Mouse (Mus musculus): ENCODE measurements around the gene Tex9.

The Tex9 gene

GRCm38 (mm10) chr9:72492194-72492565 is at the start of gene Tex9:
Tex9 (minus strand) TSS chr9:72492212.
- DNase-seq = peak; percentile 24

- peak; percentile 9 for DNase-seq
Measured at GRCm38 (mm10) chr9:72537086-72537485, 45.1 kb upstream of the Tex9 start.

- DNase-seq = no peak
Measured at GRCm38 (mm10) chr9:72535394-72535793, 43.4 kb upstream of the Tex9 start.

GRCm38 (mm10) chr9:72534985-72535384 is 43.0 kb upstream of the Tex9 start:
- no peak for DNase-seq

- DNase-seq = no peak
Measured at GRCm38 (mm10) chr9:72533089-72533415, 41.0 kb upstream of the Tex9 start.

- DNase-seq = peak; percentile 46
Measured at GRCm38 (mm10) chr9:72532381-72533088, 40.5 kb upstream of the Tex9 start.

- peak; percentile 76 for DNase-seq
Measured at GRCm38 (mm10) chr9:72531996-72532380, 40.0 kb upstream of the Tex9 start, which contains the start of gene Rfx7. Rfx7 (plus strand) TSS chr9:72532240.

GRCm38 (mm10) chr9:72531291-72531995 is 39.4 kb upstream of the Tex9 start:
- DNase-seq = peak; percentile 82

- DNase-seq = no peak
Measured at GRCm38 (mm10) chr9:72530824-72531223, 38.8 kb upstream of the Tex9 start.

GRCm38 (mm10) chr9:72530237-72530636 is 38.2 kb upstream of the Tex9 start:
- peak; percentile 94 for DNase-seq

- DNase-seq = peak; percentile 9
Measured at GRCm38 (mm10) chr9:72526091-72526490, 34.1 kb upstream of the Tex9 start.

GRCm38 (mm10) chr9:72520849-72521248 is 28.8 kb upstream of the Tex9 start:
- no peak for DNase-seq

GRCm38 (mm10) chr9:72519246-72519645 is 27.2 kb upstream of the Tex9 start:
- DNase-seq = no peak

GRCm38 (mm10) chr9:72515366-72515765 is 23.4 kb upstream of the Tex9 start:
- no peak for DNase-seq

GRCm38 (mm10) chr9:72512229-72512981 is 20.4 kb upstream of the Tex9 start:
- DNase-seq = no peak

- no peak for DNase-seq
Measured at GRCm38 (mm10) chr9:72497171-72497570, 5.2 kb upstream of the Tex9 start.

GRCm38 (mm10) chr9:72496691-72497090 is 4.7 kb upstream of the Tex9 start:
- DNase-seq = no peak

- DNase-seq = no peak
Measured at GRCm38 (mm10) chr9:72493984-72494685, 2.1 kb upstream of the Tex9 start.

GRCm38 (mm10) chr9:72493465-72493864 is 1.5 kb upstream of the Tex9 start:
- peak; percentile 37 for DNase-seq

GRCm38 (mm10) chr9:72491559-72492193 is 336 bp downstream of the Tex9 start:
- peak; percentile 94 for DNase-seq

GRCm38 (mm10) chr9:72489131-72489530 is 2.9 kb downstream of the Tex9 start:
- no peak for DNase-seq

GRCm38 (mm10) chr9:72488523-72488922 is 3.5 kb downstream of the Tex9 start:
- no peak for DNase-seq

- no peak for DNase-seq
Measured at GRCm38 (mm10) chr9:72479276-72479675, 12.7 kb downstream of the Tex9 start.
